In genomic region chr17:34604061-34604508, GRCm38 (mm10) we compare ENCODE assay signal across 8 mouse cellular contexts. TPM values are rescaled to one million over a fixed set of nuclear protein-coding genes. Genes with fewer than 3 reads are reported as not detected.
DNase-seq lines count a peak whose midpoint lies in the region; ATAC-seq and TF ChIP-seq lines count a peak whose summit lies in the region.

Gene Agpat1, plus strand, starts transcription at chr17:34604262.

- H3K36me3 ChIP-seq in embryonic facial prominence, embryonic 11.5 days (replicated peaks; ENCODE audit: control insufficient read depth, insufficient read depth, low read depth, low read length) = no peaks in the 10 kb centered on the region
- H3K36me3 ChIP-seq in intestine, postnatal 0 days (ENCODE audit: control insufficient read depth, insufficient read depth) = peaks cover 26% of the 10 kb centered on the region; the same call in 1 of the 2 replicates
- peaks cover 41% of the 10 kb centered on the region for H3K36me3 ChIP-seq in midbrain, embryonic 10.5 days

- peak within 1 kb of the TSS; percentile 88 for H3K27ac ChIP-seq in embryonic facial prominence, embryonic 11.5 days (replicated peaks; ENCODE audit: low read depth, low read length)
- H3K27ac ChIP-seq in intestine, postnatal 0 days (ENCODE audit: low read depth, low read length) = peak within 1 kb of the TSS; percentile 91
- H3K27ac ChIP-seq in midbrain, embryonic 10.5 days (replicated peaks) = peak within 1 kb of the TSS; percentile 94

- ATAC-seq in embryonic facial prominence, embryonic 11.5 days (replicated peaks; ENCODE audit: insufficient number of reproducible peaks, low FRiP score, low TSS enrichment, low read depth) = peak; percentile 90
- peak; percentile 73 for ATAC-seq in granulocyte monocyte progenitor cell, adult 5-6 weeks (replicated peaks; ENCODE audit: poor library complexity, severe bottlenecking)
- ATAC-seq in intestine, postnatal 0 days = peak; percentile 86

- no peaks in the 10 kb centered on the region for H3K9me3 ChIP-seq in embryonic facial prominence, embryonic 11.5 days (replicated peaks; ENCODE audit: control insufficient read depth, low read length)
- H3K9me3 ChIP-seq in intestine, postnatal 0 days (ENCODE audit: control insufficient read depth) = no peaks in the 10 kb centered on the region
- no peaks in the 10 kb centered on the region for H3K9me3 ChIP-seq in midbrain, embryonic 10.5 days (replicated peaks)

- intact Hi-C loops in left cerebral cortex, postnatal 36 days (cut with DNase I) = loop anchor here (2.0 kb wide), 1 partner anchor 17 kb away; no protein-coding TSS in a partner anchor

- WGBS in embryonic facial prominence, embryonic 11.5 days = under 1% methylated on average over 35 of the region's 35 CpGs
- WGBS in intestine, postnatal 0 days = under 1% methylated on average over 32 of the region's 35 CpGs
- WGBS in midbrain, embryonic 10.5 days = under 1% methylated on average over 35 of the region's 35 CpGs

- H3K4me1 ChIP-seq in embryonic facial prominence, embryonic 11.5 days (ENCODE audit: control insufficient read depth, insufficient read depth, low read length) = peaks cover 4% of the 10 kb centered on the region
- peaks cover 7% of the 10 kb centered on the region; the same call in 1 of the 2 replicates for H3K4me1 ChIP-seq in intestine, postnatal 0 days (replicated peaks; ENCODE audit: control insufficient read depth, insufficient read depth, low read length)
- peaks cover 60% of the 10 kb centered on the region for H3K4me1 ChIP-seq in midbrain, embryonic 10.5 days

- H3K9ac ChIP-seq in embryonic facial prominence, embryonic 11.5 days (replicated peaks; ENCODE audit: low read length) = peak within 1 kb of the TSS; percentile 65
- peak within 1 kb of the TSS; percentile 85 for H3K9ac ChIP-seq in intestine, postnatal 0 days (ENCODE audit: low read depth, low read length)

- peak; percentile 100 for DNase-seq in adrenal gland, postnatal 10 days
- peak; percentile 100 for DNase-seq in embryonic facial prominence, embryonic 11.5 days (ENCODE audit: low spot score)
- peak; percentile 97 to 98 for DNase-seq in left cerebral cortex, postnatal 36 days (ENCODE audit: low spot score in 2 of 2)
- peak; percentile 100 for DNase-seq in midbrain, embryonic 10.5 days (ENCODE audit: low spot score)
- DNase-seq in right cerebral cortex, postnatal 36 days (ENCODE audit: low spot score in 2 of 2) = peak; percentile 97 to 99
- no peak for DNase-seq in yolk sac, embryonic 10.5 days (ENCODE audit: low spot score)

- no peak for TF ChIP-seq CTCF in intestine, postnatal 0 days (IDR thresholded peaks at IDR 0.05; ENCODE audit: low read depth)

- H3K4me2 ChIP-seq in embryonic facial prominence, embryonic 11.5 days (ENCODE audit: low read depth, low read length) = peak within 1 kb of the TSS; percentile 90
- peak within 1 kb of the TSS; percentile 91 for H3K4me2 ChIP-seq in intestine, postnatal 0 days (replicated peaks; ENCODE audit: low read depth)

- H3K4me3 ChIP-seq in embryonic facial prominence, embryonic 11.5 days (ENCODE audit: low read depth, low read length) = peak within 1 kb of the TSS; percentile 99
- peak within 1 kb of the TSS; percentile 79 for H3K4me3 ChIP-seq in intestine, postnatal 0 days (ENCODE audit: low read depth, low read length)
- peak within 1 kb of the TSS; percentile 98 for H3K4me3 ChIP-seq in midbrain, embryonic 10.5 days

- H3K27me3 ChIP-seq in embryonic facial prominence, embryonic 11.5 days (ENCODE audit: control insufficient read depth, insufficient read depth, low read length) = no peaks in the 10 kb centered on the region
- H3K27me3 ChIP-seq in intestine, postnatal 0 days (replicated peaks; ENCODE audit: control insufficient read depth, insufficient read depth, low read length) = no peaks in the 10 kb centered on the region
- H3K27me3 ChIP-seq in midbrain, embryonic 10.5 days (ENCODE audit: low read depth, poor library complexity, severe bottlenecking) = no peaks in the 10 kb centered on the region

RNA-seq across cellular contexts. Expression of gene Agpat1, which starts in this region (rescaled TPM):
- 10 to 100 TPM; 92.7 TPM for total RNA-seq in adrenal gland, postnatal 10 days (2021)
- polyA plus RNA-seq in embryonic facial prominence, embryonic 11.5 days (2014; fragmentation: Nextera tagmentation; extraction: Ambion mirVana) = 55.3 and 59.8 TPM in 2 replicates
- total RNA-seq in granulocyte monocyte progenitor cell, adult 5-6 weeks (2014; fragmentation: Nextera tagmentation) = 36.6 and 50.1 TPM in 2 replicates
- total RNA-seq in granulocyte monocyte progenitor cell, adult 5-6 weeks (2017) = 19.1 and 19.3 TPM in 2 replicates
- 53.2 and 55.6 TPM in 2 replicates for polyA plus RNA-seq in intestine, postnatal 0 days (2015; fragmentation: Nextera tagmentation; extraction: Ambion mirVana)
- total RNA-seq in left cerebral cortex, postnatal 36 days (2021) = 100 to 1,000 TPM; 161 to 177 TPM
- polyA plus RNA-seq in midbrain, embryonic 10.5 days (2016; fragmentation: Nextera tagmentation; extraction: Ambion mirVana) = 66.0 and 70.1 TPM in 2 replicates
